Mouse (Mus musculus) neural tube, postnatal 0 days (tissue): ENCODE data around the gene Olfr243. TPM values are rescaled to one million over a fixed set of nuclear protein-coding genes. Genes with fewer than 3 reads are reported as not detected.

Experiments
- polyA plus RNA-seq: library from polyadenylated mRNA; unstranded; fragments of >200 nt; fragmentation: Nextera tagmentation; extraction: Ambion mirVana; gene quantifications from 2 replicates; pipeline ENCODE4 v1.2.1, GENCODE M21; 2015

The Olfr243 gene
- polyA plus RNA-seq, result not detected in 2 replicates

GRCm38 (mm10) chr7:103714371-103714770, at the start of gene Olfr243:
TSS of gene Olfr243 (plus strand) at chr7:103714671.

GRCm38 (mm10) chr7:103671091-103671490, 43.4 kb upstream of the Olfr243 start, which contains the start of gene Olfr624:
TSS of gene Olfr624 (minus strand) at chr7:103671191.

GRCm38 (mm10) chr7:103682420-103682819, 32.1 kb upstream of the Olfr243 start, which contains the start of gene Olfr625-ps1:
TSS of gene Olfr625-ps1 (plus strand) at chr7:103682720.

GRCm38 (mm10) chr7:103730074-103730473, 15.6 kb downstream of the Olfr243 start, which contains the start of gene Olfr628:
TSS of gene Olfr628 (plus strand) at chr7:103730374.

GRCm38 (mm10) chr7:103744843-103745242, 30.4 kb downstream of the Olfr243 start, which contains the start of gene Olfr629:
TSS of gene Olfr629 (minus strand) at chr7:103744943.

GRCm38 (mm10) chr7:103757233-103757632, 42.8 kb downstream of the Olfr243 start, which contains the start of gene Olfr630:
TSS of gene Olfr630 (minus strand) at chr7:103757333.

Other genes starting within 250 kb of the Olfr243 start
- gene Olfr608, start 244.8 kb upstream of the Olfr243 start, polyA plus RNA-seq, result not detected in 2 replicates
- not detected in 2 replicates for gene Olfr609, start 216.6 kb upstream of the Olfr243 start, polyA plus RNA-seq
- gene Olfr610, start 202.5 kb upstream of the Olfr243 start, polyA plus RNA-seq, result not detected in 2 replicates
- gene Olfr611, start 193.8 kb upstream of the Olfr243 start, polyA plus RNA-seq, result not detected in 2 replicates
- gene Olfr612, start 172.0 kb upstream of the Olfr243 start, polyA plus RNA-seq, result not detected in 2 replicates
- gene Olfr613, start 166.6 kb upstream of the Olfr243 start, polyA plus RNA-seq, result not detected in 2 replicates
- gene Olfr615, start 158.6 kb upstream of the Olfr243 start, polyA plus RNA-seq, result not detected in 2 replicates
- gene Olfr616, start 145.5 kb upstream of the Olfr243 start, polyA plus RNA-seq, result not detected in 2 replicates
- gene Olfr617, start 141.6 kb upstream of the Olfr243 start, polyA plus RNA-seq, result not detected in 2 replicates
- gene Olfr618, start 124.6 kb upstream of the Olfr243 start, polyA plus RNA-seq, result not detected in 2 replicates
- not detected in 2 replicates for gene Olfr619, start 114.1 kb upstream of the Olfr243 start, polyA plus RNA-seq
- not detected in 2 replicates for gene Olfr620, start 102.1 kb upstream of the Olfr243 start, polyA plus RNA-seq
- not detected in 2 replicates for gene Olfr622, start 72.0 kb upstream of the Olfr243 start, polyA plus RNA-seq
- gene Olfr623, start 51.0 kb upstream of the Olfr243 start, polyA plus RNA-seq, result not detected in 2 replicates
- gene Olfr624, start 43.5 kb upstream of the Olfr243 start, polyA plus RNA-seq, result 0.04 TPM in 2 replicates
- gene Olfr625-ps1, start 32.0 kb upstream of the Olfr243 start, polyA plus RNA-seq, result not detected in 2 replicates
- gene Olfr628, start 15.7 kb downstream of the Olfr243 start, polyA plus RNA-seq, result not detected in 2 replicates
- gene Olfr629, start 30.3 kb downstream of the Olfr243 start, polyA plus RNA-seq, result not detected in 2 replicates
- not detected in 2 replicates for gene Olfr630, start 42.7 kb downstream of the Olfr243 start, polyA plus RNA-seq
- gene Olfr69, start 56.9 kb downstream of the Olfr243 start, polyA plus RNA-seq, result not detected in 2 replicates
- gene Olfr68, start 65.0 kb downstream of the Olfr243 start, polyA plus RNA-seq, result not detected in 2 replicates
- gene Olfr67, start 77.2 kb downstream of the Olfr243 start, polyA plus RNA-seq, result not detected in 2 replicates
- 239 and 288 TPM in 2 replicates for gene Hbb-bt, start 99.3 kb downstream of the Olfr243 start, polyA plus RNA-seq
- 1,091 and 1,331 TPM in 2 replicates for gene Hbb-bs, start 113.4 kb downstream of the Olfr243 start, polyA plus RNA-seq
- not detected in 2 replicates for gene Hbb-bh2, start 125.8 kb downstream of the Olfr243 start, polyA plus RNA-seq
- gene Hbb-bh1, start 128.5 kb downstream of the Olfr243 start, polyA plus RNA-seq, result not detected in 2 replicates
- gene Hbb-y, start 138.5 kb downstream of the Olfr243 start, polyA plus RNA-seq, result 0.77 TPM in 1 of 2 replicates, not detected in the other
- gene Olfr66, start 171.6 kb downstream of the Olfr243 start, polyA plus RNA-seq, result not detected in 2 replicates
- gene Olfr64, start 179.8 kb downstream of the Olfr243 start, polyA plus RNA-seq, result not detected in 2 replicates
- gene Olfr65, start 188.8 kb downstream of the Olfr243 start, polyA plus RNA-seq, result not detected in 2 replicates
- not detected in 2 replicates for gene Olfr631, start 214.2 kb downstream of the Olfr243 start, polyA plus RNA-seq
- gene Olfr632, start 219.7 kb downstream of the Olfr243 start, polyA plus RNA-seq, result not detected in 2 replicates
- not detected in 2 replicates for gene Olfr633, start 229.8 kb downstream of the Olfr243 start, polyA plus RNA-seq